Mouse (Mus musculus) kidney, adult 2 months (tissue): ENCODE results near the gene Cpa5.

ENCODE experiments used
- CTCF ChIP-seq: fragments of 200-500 bp; conservative IDR thresholded peaks from 2 replicates; pipeline ENCODE4 v1.5.1; 2011; ENCODE audit warnings: low read depth, mild to moderate bottlenecking, control low read depth, low read length, moderate library complexity, mixed read lengths; ENCODE audit not compliant: insufficient read depth, insufficient read length
- POLR2A ChIP-seq: fragments of 200-500 bp; IDR thresholded peaks from one replicate; pipeline ENCODE4 v1.6.1; 2011; ENCODE audit warnings: low read depth, low read length, control low read depth

DNA sequence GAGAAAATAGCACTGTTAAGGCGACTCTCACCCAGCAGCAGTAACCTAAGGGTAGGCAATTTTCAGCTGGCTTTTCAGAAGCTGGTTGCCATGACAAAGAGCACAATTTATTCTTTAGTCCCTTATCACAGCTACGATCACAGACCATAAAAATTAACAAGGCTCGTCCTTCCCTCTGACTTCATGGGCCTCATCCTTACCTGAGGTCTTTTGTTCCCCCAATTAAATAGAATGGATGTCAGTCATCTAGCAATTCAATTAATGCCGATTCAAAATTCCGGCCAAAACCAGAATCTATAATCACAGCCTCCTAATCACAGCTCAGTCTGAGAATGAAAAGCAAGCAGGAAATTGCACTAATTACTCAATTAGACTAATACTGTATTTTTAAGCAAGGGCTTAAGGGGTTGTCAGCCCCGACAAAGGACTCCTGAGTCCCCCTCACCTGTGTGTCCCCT lies 43.6 kb downstream of the Cpa5 start:
- no peak for TF ChIP-seq CTCF
- no peak for TF ChIP-seq POLR2A
